Mouse (Mus musculus) embryo, embryonic 9.5 days (tissue): ENCODE measurements around the gene 1700057G04Rik.

Experiments
- DNase-seq: peaks from one replicate; pipeline ENCODE4 v3.0.0-alpha.2; 2017; ENCODE audit errors: extremely low spot score

The 1700057G04Rik gene

DNA sequence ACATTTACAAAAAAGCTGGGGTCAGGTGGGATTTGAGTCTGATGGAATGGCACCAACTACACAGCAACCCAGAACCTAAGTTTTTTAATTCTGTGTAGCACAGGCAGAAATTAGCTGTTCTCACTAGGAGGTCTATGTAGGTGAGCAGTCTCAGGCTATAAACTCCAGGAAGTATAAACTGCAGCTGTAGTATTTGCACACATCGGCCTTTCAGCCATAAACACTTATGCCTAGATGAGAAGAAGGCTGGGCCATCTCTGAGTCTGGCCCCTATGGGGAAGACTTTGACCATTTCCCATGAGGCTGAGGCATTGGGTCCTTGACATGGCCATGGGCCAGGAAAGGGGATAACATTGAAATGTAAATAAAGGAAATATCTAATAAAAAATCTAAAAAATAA, 76.7 kb downstream of the 1700057G04Rik start:
- no peak for DNase-seq

DNA sequence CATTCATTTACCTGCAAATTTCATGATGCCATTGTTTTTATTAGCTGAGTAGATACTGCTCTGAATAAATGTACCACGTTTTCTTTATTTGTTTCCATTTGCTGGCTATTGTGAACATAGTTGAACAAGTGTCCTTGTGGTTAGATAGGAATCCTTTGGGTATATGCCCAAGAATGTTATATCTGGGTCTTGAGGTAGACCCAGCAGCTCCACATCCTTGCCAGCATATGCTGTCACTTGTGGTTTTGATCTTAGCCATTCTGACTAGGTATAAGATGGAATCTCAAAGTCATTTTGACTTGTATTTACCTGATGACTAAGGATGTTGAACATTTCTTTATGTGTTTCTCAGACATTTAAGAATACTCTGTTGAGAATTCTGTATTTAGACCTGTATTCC, 77.7 kb downstream of the 1700057G04Rik start:
- DNase-seq, result no peak

DNA sequence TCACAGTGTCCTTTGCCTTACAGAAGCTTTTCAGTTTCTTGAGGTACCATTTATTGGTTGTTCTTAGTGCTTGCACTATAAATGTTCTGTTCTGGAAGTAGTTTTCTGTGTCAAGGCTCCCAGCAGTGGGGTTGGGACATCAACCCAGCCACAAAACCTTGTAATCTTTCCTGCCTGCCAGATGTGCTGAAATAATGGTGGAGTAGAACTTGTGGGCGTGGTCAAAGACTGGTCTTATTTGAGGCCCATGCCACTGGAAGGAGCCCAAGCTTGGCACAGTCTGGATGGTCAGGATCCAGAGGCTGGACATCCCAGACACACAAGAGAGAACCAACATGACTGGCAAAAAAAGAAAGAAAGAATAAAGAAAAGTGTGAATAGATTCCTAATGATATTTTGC, 78.2 kb downstream of the 1700057G04Rik start:
- no peak for DNase-seq

DNA sequence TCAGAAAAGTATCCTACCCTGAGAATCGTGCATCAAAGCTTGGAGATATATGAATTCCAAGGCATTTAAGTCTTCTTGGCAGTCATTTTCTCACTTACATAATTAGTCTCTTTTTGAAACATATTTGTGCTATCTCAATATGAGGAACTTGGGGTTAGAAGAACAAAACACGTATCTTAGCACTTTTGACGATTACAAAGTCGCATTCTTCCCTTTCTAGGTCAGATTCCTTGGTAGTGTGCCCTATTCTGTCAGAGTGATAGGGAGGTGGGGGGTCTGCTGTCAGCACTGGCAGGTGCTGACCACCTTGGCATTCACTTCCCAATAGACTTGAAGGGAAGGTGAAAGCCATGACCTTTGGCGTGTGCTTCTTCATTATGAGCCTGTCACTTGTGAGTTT, 93.5 kb downstream of the 1700057G04Rik start:
- DNase-seq, result no peak
